Mouse (Mus musculus): ENCODE results near the gene Rimbp3. TPM values are rescaled to one million over a fixed set of nuclear protein-coding genes. Genes with fewer than 3 reads are reported as not detected.

The Rimbp3 gene
- polyA plus RNA-seq, 1 experiment from 2014 or later = 0.13 TPM

GRCm38 (mm10) chr16:17181382-17181781 lies 27.0 kb upstream of the Rimbp3 start:
- H3K27ac ChIP-seq (ENCODE audit: low read depth) = no peak overlapping the region
- H3K4me3 ChIP-seq (ENCODE audit: low read depth, low read length) = no peak overlapping the region
- no peaks in the 10 kb centered on the region for H3K27me3 ChIP-seq (ENCODE audit: insufficient read depth, low read length)
- TF ChIP-seq CTCF (IDR thresholded peaks at IDR 0.05; ENCODE audit: low read depth) = no peak
- no peaks in the 10 kb centered on the region for H3K4me1 ChIP-seq (ENCODE audit: insufficient read depth)
- no peak overlapping the region for H3K9ac ChIP-seq
- H3K9me3 ChIP-seq (ENCODE audit: low read depth, low read length) = no peaks in the 10 kb centered on the region
- DNase-seq (peak; percentile 14), ATAC-seq (ENCODE audit: insufficient read depth) (no peak)
- no peak overlapping the region for H3K4me2 ChIP-seq
- 80% methylated on average over 4 of the region's 4 CpGs for WGBS
- H3K36me3 ChIP-seq (ENCODE audit: insufficient read depth) = peaks cover 15% of the 10 kb centered on the region

- no peak for TF ChIP-seq CTCF (IDR thresholded peaks at IDR 0.05; ENCODE audit: low read depth)
- no peaks in the 10 kb centered on the region for H3K27me3 ChIP-seq (ENCODE audit: insufficient read depth, low read length)
- peaks cover 19% of the 10 kb centered on the region for H3K36me3 ChIP-seq (ENCODE audit: insufficient read depth)
- DNase-seq (no peak), ATAC-seq (ENCODE audit: insufficient read depth) (no peak)
- H3K27ac ChIP-seq (ENCODE audit: low read depth) = no peak overlapping the region
- no peaks in the 10 kb centered on the region for H3K4me1 ChIP-seq (ENCODE audit: insufficient read depth)
- H3K9me3 ChIP-seq (ENCODE audit: low read depth, low read length) = no peaks in the 10 kb centered on the region
- H3K9ac ChIP-seq = no peak overlapping the region
- H3K4me2 ChIP-seq = no peak overlapping the region
- no peak overlapping the region for H3K4me3 ChIP-seq (ENCODE audit: low read depth, low read length)
- 75% methylated on average over 2 of the region's 2 CpGs for WGBS
These were observed 26.3 kb upstream of the Rimbp3 start for GRCm38 (mm10) chr16:17182136-17182535.

DNA sequence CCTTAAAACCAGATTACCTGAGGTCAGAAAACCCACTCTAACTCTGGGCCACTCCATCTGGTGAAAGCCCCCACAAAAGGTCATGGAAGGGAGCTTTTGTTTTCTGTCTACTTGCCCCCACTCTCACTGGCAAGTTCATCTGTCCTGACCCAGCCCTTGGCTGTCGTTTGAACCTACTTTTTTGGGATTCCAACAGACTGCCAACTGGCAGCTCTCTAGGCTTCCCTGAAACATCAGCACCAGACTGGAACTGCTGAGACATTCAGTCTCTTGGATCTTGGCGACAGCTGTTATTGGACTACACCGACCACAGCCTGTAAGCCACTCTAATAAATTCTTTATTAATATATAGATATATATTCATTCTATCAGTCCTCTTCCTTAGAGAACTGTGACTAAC lies 25.4 kb upstream of the Rimbp3 start:
- no peak overlapping the region for H3K4me2 ChIP-seq
- WGBS = 75% methylated on average over 3 of the region's 3 CpGs
- no peak overlapping the region for H3K27ac ChIP-seq (ENCODE audit: low read depth)
- no peaks in the 10 kb centered on the region for H3K4me1 ChIP-seq (ENCODE audit: insufficient read depth)
- TF ChIP-seq CTCF (IDR thresholded peaks at IDR 0.05; ENCODE audit: low read depth) = no peak
- peaks cover 21% of the 10 kb centered on the region for H3K36me3 ChIP-seq (ENCODE audit: insufficient read depth)
- no peak overlapping the region for H3K4me3 ChIP-seq (ENCODE audit: low read depth, low read length)
- no peaks in the 10 kb centered on the region for H3K9me3 ChIP-seq (ENCODE audit: low read depth, low read length)
- ATAC-seq (ENCODE audit: insufficient read depth) = no peak
- no peak overlapping the region for H3K9ac ChIP-seq
- no peak for DNase-seq
- H3K27me3 ChIP-seq (ENCODE audit: insufficient read depth, low read length) = no peaks in the 10 kb centered on the region

- no peaks in the 10 kb centered on the region for H3K27me3 ChIP-seq (ENCODE audit: insufficient read depth, low read length)
- DNase-seq (no peak), ATAC-seq (ENCODE audit: insufficient read depth) (no peak)
- H3K27ac ChIP-seq (ENCODE audit: low read depth) = no peak overlapping the region
- H3K4me2 ChIP-seq = no peak overlapping the region
- no peak overlapping the region for H3K9ac ChIP-seq
- no peak overlapping the region for H3K4me3 ChIP-seq (ENCODE audit: low read depth, low read length)
- H3K9me3 ChIP-seq (ENCODE audit: low read depth, low read length) = no peaks in the 10 kb centered on the region
- H3K36me3 ChIP-seq (ENCODE audit: insufficient read depth) = peaks cover 14% of the 10 kb centered on the region; the same call in 1 of the 2 replicates
- no peak for TF ChIP-seq CTCF (IDR thresholded peaks at IDR 0.05; ENCODE audit: low read depth)
- no peaks in the 10 kb centered on the region for H3K4me1 ChIP-seq (ENCODE audit: insufficient read depth)
These were observed 22.9 kb upstream of the Rimbp3 start for GRCm38 (mm10) chr16:17185475-17185874.

DNA sequence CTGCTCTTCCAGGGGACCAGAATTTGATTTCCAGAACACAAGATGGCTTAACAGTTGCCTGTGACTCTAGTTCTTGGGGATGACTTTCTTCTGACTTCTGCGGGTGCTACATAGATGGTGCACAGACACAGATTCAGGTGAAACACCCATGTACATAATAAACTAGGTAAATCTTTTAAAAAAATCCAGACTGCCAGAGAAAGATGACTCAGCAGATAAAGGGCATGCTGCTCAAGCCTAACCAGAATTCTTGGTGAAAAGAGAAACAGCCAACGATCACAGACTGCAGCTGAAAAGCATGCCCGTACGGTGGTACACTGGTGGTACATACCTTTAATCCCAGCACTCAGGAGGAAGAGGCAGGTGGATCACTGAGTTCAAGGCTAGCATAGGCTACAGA lies 14.6 kb upstream of the Rimbp3 start:
- no peak overlapping the region for H3K9ac ChIP-seq
- H3K27ac ChIP-seq (ENCODE audit: low read depth) = no peak overlapping the region
- WGBS = 96% methylated on average over 4 of the region's 4 CpGs
- no peaks in the 10 kb centered on the region for H3K27me3 ChIP-seq (ENCODE audit: insufficient read depth, low read length)
- no peak for TF ChIP-seq CTCF (IDR thresholded peaks at IDR 0.05; ENCODE audit: low read depth)
- H3K4me3 ChIP-seq (ENCODE audit: low read depth, low read length) = no peak overlapping the region
- no peak for DNase-seq
- no peak overlapping the region for H3K4me2 ChIP-seq
- no peak for ATAC-seq (ENCODE audit: insufficient read depth)
- no peaks in the 10 kb centered on the region for H3K9me3 ChIP-seq (ENCODE audit: low read depth, low read length)
- no peaks in the 10 kb centered on the region for H3K4me1 ChIP-seq (ENCODE audit: insufficient read depth)
- peaks cover 19% of the 10 kb centered on the region for H3K36me3 ChIP-seq (ENCODE audit: insufficient read depth)

DNA sequence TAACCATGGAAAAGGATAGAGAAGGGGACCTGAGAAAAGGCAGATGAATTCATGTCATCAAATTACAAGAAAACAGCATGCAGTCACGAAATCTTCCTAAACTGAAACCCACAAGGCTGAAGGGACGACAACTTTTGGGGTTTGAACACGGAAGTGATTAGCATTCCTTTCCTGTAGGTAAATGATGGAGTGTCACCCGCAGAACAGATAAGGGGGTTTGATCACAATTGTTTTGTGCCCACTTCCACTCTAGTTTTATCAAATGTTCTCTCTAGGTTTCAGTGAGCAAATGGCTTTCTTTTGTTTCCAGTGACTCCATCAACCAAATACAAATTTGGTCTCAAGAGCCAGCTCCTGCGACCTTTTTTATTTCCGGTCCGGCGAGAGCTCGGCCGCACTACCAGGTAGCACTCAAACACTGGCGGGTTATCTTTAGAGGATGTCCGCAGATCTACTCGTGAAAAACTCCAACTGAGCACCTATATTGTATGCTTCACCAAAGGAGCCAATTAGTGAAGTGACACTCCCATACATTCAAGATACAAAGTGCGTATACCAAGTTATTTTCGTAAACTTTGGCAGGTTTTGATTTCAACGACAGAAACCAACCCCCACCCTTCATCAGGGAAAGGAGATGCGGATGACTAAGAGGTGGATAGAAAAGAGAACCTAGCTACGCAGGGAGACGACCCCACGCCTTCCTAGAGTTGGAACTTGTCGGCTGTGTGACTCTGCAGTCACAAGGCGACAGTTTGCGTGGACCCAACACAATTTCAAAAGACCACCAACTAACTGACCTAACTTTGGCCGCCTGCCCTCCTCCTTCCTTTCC lies 8.1 kb upstream of the Rimbp3 start:
- H3K4me2 ChIP-seq = peak overlapping the region; percentile 92
- H3K9me3 ChIP-seq (ENCODE audit: low read depth, low read length) = no peaks in the 10 kb centered on the region
- no peak for TF ChIP-seq CTCF (IDR thresholded peaks at IDR 0.05; ENCODE audit: low read depth)
- peaks cover 9% of the 10 kb centered on the region; the same call in 1 of the 2 replicates for H3K36me3 ChIP-seq (ENCODE audit: insufficient read depth)
- peaks cover 4% of the 10 kb centered on the region; the same call in 1 of the 2 replicates for H3K4me1 ChIP-seq (ENCODE audit: insufficient read depth)
- no peak for ATAC-seq (ENCODE audit: insufficient read depth)
- H3K27me3 ChIP-seq (ENCODE audit: insufficient read depth, low read length) = no peaks in the 10 kb centered on the region
- H3K9ac ChIP-seq = peak overlapping the region; percentile 100
- WGBS = 3% methylated on average over 24 of the region's 24 CpGs
- peak overlapping the region; percentile 88 for H3K27ac ChIP-seq (ENCODE audit: low read depth)
- peak; percentile 39 for DNase-seq
- H3K4me3 ChIP-seq (ENCODE audit: low read depth, low read length) = peak overlapping the region; percentile 100

- Histone ChIP-seq H3K27ac (ENCODE audit: low read depth) (peak overlapping the region; percentile 88), H3K4me2 (peak overlapping the region; percentile 92), H3K9ac (peak overlapping the region; percentile 100), H3K27me3 (ENCODE audit: insufficient read depth, low read length) (0 out of 2 replicates have a peak, but pooled peaks cover under 1% of the 10 kb centered on the region), H3K4me1 (ENCODE audit: insufficient read depth) (peaks cover 4% of the 10 kb centered on the region; the same call in 1 of the 2 replicates), H3K4me3 (ENCODE audit: low read depth, low read length) (peak overlapping the region; percentile 100), H3K36me3 (ENCODE audit: insufficient read depth) (peaks cover 9% of the 10 kb centered on the region; the same call in 1 of the 2 replicates), H3K9me3 (ENCODE audit: low read depth, low read length) (no peaks in the 10 kb centered on the region)
- TF ChIP-seq CTCF (IDR thresholded peaks at IDR 0.05; ENCODE audit: low read depth) = no peak
- peak; percentile 86 for ATAC-seq (ENCODE audit: insufficient read depth)
- DNase-seq = peak; percentile 93
- WGBS = under 1% methylated on average over 72 of the region's 72 CpGs
These were observed 7.3 kb upstream of the Rimbp3 start for GRCm38 (mm10) chr16:17200953-17201707.
